Mouse (Mus musculus): ENCODE measurements at regions not wholly inside any gene's neighbourhood (a gene's known extent, or its start where the extent isn't known, plus 50 kb on each side); places are given as distances from the start of the nearest gene placed in this dataset.

GRCm38 (mm10) chr12:14088960-14089359, 62.9 kb downstream of the Fam84a start:
- peak; percentile 11 to 15 for DNase-seq (ENCODE audit: low spot score in 2 of 2)

- DNase-seq (ENCODE audit: low spot score in 2 of 2) = peak; percentile 58 to 59
These were observed 69.1 kb downstream of the Fam84a start for GRCm38 (mm10) chr12:14082771-14083170.

GRCm38 (mm10) chr12:14079892-14080291, 72.0 kb downstream of the Fam84a start:
- DNase-seq (ENCODE audit: low spot score in 2 of 2) = no peak

GRCm38 (mm10) chr12:14069049-14069448, 82.8 kb downstream of the Fam84a start:
- DNase-seq (ENCODE audit: low spot score in 2 of 2) = peak; percentile 46 to 61

- no peak for DNase-seq (ENCODE audit: low spot score in 2 of 2)
These were observed 86.5 kb downstream of the Fam84a start for GRCm38 (mm10) chr12:14065401-14065800.

- DNase-seq (ENCODE audit: low spot score in 2 of 2) = no peak
These were observed 88.6 kb downstream of the Fam84a start for GRCm38 (mm10) chr12:14063276-14063675.

- DNase-seq (ENCODE audit: low spot score in 2 of 2) = no peak
These were observed 95.7 kb downstream of the Fam84a start for GRCm38 (mm10) chr12:14056116-14056515.

GRCm38 (mm10) chr12:14032363-14032762, 119.5 kb downstream of the Fam84a start:
- DNase-seq (ENCODE audit: low spot score in 2 of 2) = no peak

- no peak for DNase-seq (ENCODE audit: low spot score in 2 of 2)
These were observed 136.6 kb downstream of the Fam84a start for GRCm38 (mm10) chr12:14015271-14015670.

- no peak for DNase-seq (ENCODE audit: low spot score in 2 of 2)
These were observed 145.9 kb downstream of the Fam84a start for GRCm38 (mm10) chr12:14005991-14006390.

GRCm38 (mm10) chr12:14001672-14002071, 150.2 kb downstream of the Fam84a start:
- no peak for DNase-seq (ENCODE audit: low spot score in 2 of 2)

- DNase-seq (ENCODE audit: low spot score in 2 of 2) = no peak
These were observed 167.5 kb downstream of the Fam84a start for GRCm38 (mm10) chr12:13984396-13984776.

- DNase-seq (ENCODE audit: low spot score in 2 of 2) = no peak
These were observed 168.0 kb downstream of the Fam84a start for GRCm38 (mm10) chr12:13983631-13984395.

GRCm38 (mm10) chr12:13964537-13964936, 187.3 kb downstream of the Fam84a start:
- no peak for DNase-seq (ENCODE audit: low spot score in 2 of 2)

- DNase-seq (ENCODE audit: low spot score in 2 of 2) = peak; percentile 63 to 75
These were observed 212.4 kb downstream of the Fam84a start for GRCm38 (mm10) chr12:13939494-13939893.

- DNase-seq (ENCODE audit: low spot score in 2 of 2) = no peak
These were observed 230.8 kb downstream of the Fam84a start for GRCm38 (mm10) chr12:13921066-13921465.

- DNase-seq (ENCODE audit: low spot score in 2 of 2) = no peak
These were observed 268.5 kb downstream of the Fam84a start for GRCm38 (mm10) chr12:13883317-13883716.

GRCm38 (mm10) chr12:13869161-13869560, 282.7 kb downstream of the Fam84a start:
- DNase-seq (ENCODE audit: low spot score in 2 of 2) = no peak

- peak; percentile 73 to 83 for DNase-seq (ENCODE audit: low spot score in 2 of 2)
These were observed 290.6 kb downstream of the Fam84a start for GRCm38 (mm10) chr12:13861226-13861625.

GRCm38 (mm10) chr12:13844532-13845485, 307.0 kb downstream of the Fam84a start:
- DNase-seq (ENCODE audit: low spot score in 2 of 2) = peak; percentile 58 to 70

GRCm38 (mm10) chr12:13843423-13844080, 308.3 kb downstream of the Fam84a start:
- no peak for DNase-seq (ENCODE audit: low spot score in 2 of 2)

- DNase-seq (ENCODE audit: low spot score in 2 of 2) = no peak
These were observed 310.6 kb downstream of the Fam84a start for GRCm38 (mm10) chr12:13841238-13841637.
